Mouse (Mus musculus): ENCODE data around the gene Stx19. TPM values are rescaled to one million over a fixed set of nuclear protein-coding genes. Genes with fewer than 3 reads are reported as not detected.
A peak's percentile ranks its signal among the peaks of the same experiment; 100 is the strongest.

The Stx19 gene
- total and polyA plus RNA-seq, 2 experiments: not detected

GRCm38 (mm10) chr16:62810855-62811254 is 3.6 kb upstream of the Stx19 start:
- Histone ChIP-seq H3K27me3 (ENCODE audit: control insufficient read depth, insufficient read depth, low read length) (no peaks in the 10 kb centered on the region), H3K79me2 (ENCODE audit: control insufficient read depth, insufficient read depth, low read length) (no peaks in the 10 kb centered on the region), H3K9ac (ENCODE audit: low read depth, low read length) (no peak overlapping the region), H3K4me3 (ENCODE audit: insufficient read depth, low read depth, low read length) (no peak overlapping the region), H3K27ac (replicated peaks; ENCODE audit: insufficient read depth, low read depth, low read length) (no peak overlapping the region), H3K36me3 (ENCODE audit: control insufficient read depth, insufficient read depth, low read length) (peaks cover 5% of the 10 kb centered on the region), H3K4me1 (ENCODE audit: control insufficient read depth, insufficient read depth, low read length) (no peaks in the 10 kb centered on the region)
- 93% methylated on average over 4 of the region's 4 CpGs for WGBS
- TF ChIP-seq CTCF (IDR thresholded peaks at IDR 0.05; ENCODE audit: low read depth, low read length) (no peak), POLR2A (IDR thresholded peaks at IDR 0.05; ENCODE audit: extremely low read depth, insufficient read depth, low read length) (no peak)
- DNase-seq (ENCODE audit: extremely low read depth, low read depth, low spot score): no peak

- Histone ChIP-seq H3K9ac (ENCODE audit: low read depth, low read length) (no peak overlapping the region), H3K4me1 (ENCODE audit: control insufficient read depth, insufficient read depth, low read length) (no peaks in the 10 kb centered on the region), H3K27me3 (ENCODE audit: control insufficient read depth, insufficient read depth, low read length) (no peaks in the 10 kb centered on the region), H3K36me3 (ENCODE audit: control insufficient read depth, insufficient read depth, low read length) (peaks cover 5% of the 10 kb centered on the region), H3K79me2 (ENCODE audit: control insufficient read depth, insufficient read depth, low read length) (no peaks in the 10 kb centered on the region), H3K4me3 (ENCODE audit: insufficient read depth, low read depth, low read length) (no peak overlapping the region), H3K27ac (replicated peaks; ENCODE audit: insufficient read depth, low read depth, low read length) (no peak overlapping the region)
- TF ChIP-seq POLR2A (IDR thresholded peaks at IDR 0.05; ENCODE audit: extremely low read depth, insufficient read depth, low read length): no peak
- TF ChIP-seq CTCF (IDR thresholded peaks at IDR 0.05; ENCODE audit: low read depth, low read length): no peak
- no peak for DNase-seq (ENCODE audit: extremely low read depth, low read depth, low spot score)
- 89% methylated on average over 5 of the region's 5 CpGs for WGBS
Measured at GRCm38 (mm10) chr16:62813790-62814189, 686 bp upstream of the Stx19 start.

GRCm38 (mm10) chr16:62822472-62822871 is 8.0 kb downstream of the Stx19 start:
- H3K4me3 ChIP-seq (ENCODE audit: insufficient read depth, low read depth, low read length): no peak overlapping the region
- no peaks in the 10 kb centered on the region for H3K79me2 ChIP-seq (ENCODE audit: control insufficient read depth, insufficient read depth, low read length)
- WGBS: 94% methylated on average over 6 of the region's 6 CpGs
- DNase-seq (ENCODE audit: extremely low read depth, low read depth, low spot score): no peak
- TF ChIP-seq POLR2A (IDR thresholded peaks at IDR 0.05; ENCODE audit: extremely low read depth, insufficient read depth, low read length): no peak
- no peak for TF ChIP-seq CTCF (IDR thresholded peaks at IDR 0.05; ENCODE audit: low read depth, low read length)
- H3K4me1 ChIP-seq (ENCODE audit: control insufficient read depth, insufficient read depth, low read length): no peaks in the 10 kb centered on the region
- no peak overlapping the region for H3K9ac ChIP-seq (ENCODE audit: low read depth, low read length)
- peaks cover 3% of the 10 kb centered on the region; the same call in 1 of the 2 replicates for H3K36me3 ChIP-seq (ENCODE audit: control insufficient read depth, insufficient read depth, low read length)
- H3K27ac ChIP-seq (replicated peaks; ENCODE audit: insufficient read depth, low read depth, low read length): no peak overlapping the region
- H3K27me3 ChIP-seq (ENCODE audit: control insufficient read depth, insufficient read depth, low read length): no peaks in the 10 kb centered on the region

- H3K9ac ChIP-seq (ENCODE audit: low read depth, low read length): no peak overlapping the region
Measured at GRCm38 (mm10) chr16:62826156-62827001, 11.9 kb downstream of the Stx19 start.

GRCm38 (mm10) chr16:62832027-62832426 is 17.6 kb downstream of the Stx19 start:
- TF ChIP-seq POLR2A (IDR thresholded peaks at IDR 0.05; ENCODE audit: extremely low read depth, insufficient read depth, low read length): no peak
- TF ChIP-seq CTCF (IDR thresholded peaks at IDR 0.05; ENCODE audit: low read depth, low read length): no peak
- no peak overlapping the region for H3K4me3 ChIP-seq (ENCODE audit: insufficient read depth, low read depth, low read length)

More at GRCm38 (mm10) chr16:62826156-62827001, 11.9 kb downstream of the Stx19 start:
- 72% methylated on average over 12 of the region's 12 CpGs for WGBS
- Histone ChIP-seq H3K27me3 (ENCODE audit: control insufficient read depth, insufficient read depth, low read length) (no peaks in the 10 kb centered on the region), H3K79me2 (ENCODE audit: control insufficient read depth, insufficient read depth, low read length) (no peaks in the 10 kb centered on the region), H3K4me3 (ENCODE audit: insufficient read depth, low read depth, low read length) (no peak overlapping the region), H3K4me1 (ENCODE audit: control insufficient read depth, insufficient read depth, low read length) (no peaks in the 10 kb centered on the region), H3K27ac (replicated peaks; ENCODE audit: insufficient read depth, low read depth, low read length) (no peak overlapping the region), H3K36me3 (ENCODE audit: control insufficient read depth, insufficient read depth, low read length) (peaks cover 3% of the 10 kb centered on the region; the same call in 1 of the 2 replicates)
- TF ChIP-seq CTCF (IDR thresholded peaks at IDR 0.05; ENCODE audit: low read depth, low read length) (peak; percentile 55), POLR2A (IDR thresholded peaks at IDR 0.05; ENCODE audit: extremely low read depth, insufficient read depth, low read length) (no peak)
- DNase-seq (ENCODE audit: extremely low read depth, low read depth, low spot score): peak; percentile 43

GRCm38 (mm10) chr16:62832481-62832880 is 18.0 kb downstream of the Stx19 start:
- H3K4me3 ChIP-seq (ENCODE audit: insufficient read depth, low read depth, low read length): no peak overlapping the region; the same call in 1 of the 2 replicates
- H3K79me2 ChIP-seq (ENCODE audit: control insufficient read depth, insufficient read depth, low read length): peaks cover 6% of the 10 kb centered on the region; the same call in 1 of the 2 replicates
- no peaks in the 10 kb centered on the region for H3K4me1 ChIP-seq (ENCODE audit: control insufficient read depth, insufficient read depth, low read length)
- H3K27me3 ChIP-seq (ENCODE audit: control insufficient read depth, insufficient read depth, low read length): no peaks in the 10 kb centered on the region
- H3K9ac ChIP-seq (ENCODE audit: low read depth, low read length): no peak overlapping the region
- WGBS: 19% methylated on average over 4 of the region's 4 CpGs
- no peaks in the 10 kb centered on the region for H3K36me3 ChIP-seq (ENCODE audit: control insufficient read depth, insufficient read depth, low read length)
- H3K27ac ChIP-seq (replicated peaks; ENCODE audit: insufficient read depth, low read depth, low read length): no peak overlapping the region
- TF ChIP-seq POLR2A (IDR thresholded peaks at IDR 0.05; ENCODE audit: extremely low read depth, insufficient read depth, low read length) (no peak), CTCF (IDR thresholded peaks at IDR 0.05; ENCODE audit: low read depth, low read length) (peak; percentile 81)
- peak; percentile 27 for DNase-seq (ENCODE audit: extremely low read depth, low read depth, low spot score)

More at GRCm38 (mm10) chr16:62832027-62832426, 17.6 kb downstream of the Stx19 start:
- H3K9ac ChIP-seq (ENCODE audit: low read depth, low read length): no peak overlapping the region
- H3K27me3 ChIP-seq (ENCODE audit: control insufficient read depth, insufficient read depth, low read length): no peaks in the 10 kb centered on the region
- H3K79me2 ChIP-seq (ENCODE audit: control insufficient read depth, insufficient read depth, low read length): peaks cover 6% of the 10 kb centered on the region; the same call in 1 of the 2 replicates
- no peak overlapping the region for H3K27ac ChIP-seq (replicated peaks; ENCODE audit: insufficient read depth, low read depth, low read length)
- DNase-seq (ENCODE audit: extremely low read depth, low read depth, low spot score): no peak
- WGBS: 50% methylated on average over 2 of the region's 2 CpGs
- no peaks in the 10 kb centered on the region for H3K36me3 ChIP-seq (ENCODE audit: control insufficient read depth, insufficient read depth, low read length)
- H3K4me1 ChIP-seq (ENCODE audit: control insufficient read depth, insufficient read depth, low read length): no peaks in the 10 kb centered on the region

All from liver, adult 2 months (tissue).